Mouse (Mus musculus) yolk sac, embryonic 10.5 days (tissue): ENCODE data around the gene Gcm1.

Source experiments
- DNase-seq: peaks from one replicate; pipeline ENCODE4 v3.0.0-alpha.2; 2017; ENCODE audit warnings: low spot score

Gene Gcm1

DNA sequence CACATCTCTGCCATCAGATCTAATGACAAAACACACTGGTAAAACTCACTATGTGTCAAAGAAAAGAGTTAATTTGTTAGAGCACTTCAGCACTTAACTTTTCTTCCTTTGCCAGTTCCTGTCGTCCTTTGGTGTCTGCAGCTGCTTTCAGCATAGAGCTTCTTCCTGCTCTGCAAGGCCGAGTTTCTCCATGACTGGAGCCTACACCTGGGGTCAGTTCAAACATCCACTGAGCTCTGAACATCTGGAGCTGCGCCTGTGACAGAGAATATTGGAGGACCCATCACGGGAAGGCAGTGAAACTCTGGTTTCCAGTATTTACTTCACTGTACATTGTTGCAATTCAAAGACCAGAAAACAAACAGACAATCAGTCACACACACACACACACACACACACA, 49.7 kb downstream of the Gcm1 start:
- DNase-seq, result no peak

GRCm38 (mm10) chr9:78103965-78104560, 52.3 kb downstream of the Gcm1 start:
- DNase-seq, result peak; percentile 38

DNA sequence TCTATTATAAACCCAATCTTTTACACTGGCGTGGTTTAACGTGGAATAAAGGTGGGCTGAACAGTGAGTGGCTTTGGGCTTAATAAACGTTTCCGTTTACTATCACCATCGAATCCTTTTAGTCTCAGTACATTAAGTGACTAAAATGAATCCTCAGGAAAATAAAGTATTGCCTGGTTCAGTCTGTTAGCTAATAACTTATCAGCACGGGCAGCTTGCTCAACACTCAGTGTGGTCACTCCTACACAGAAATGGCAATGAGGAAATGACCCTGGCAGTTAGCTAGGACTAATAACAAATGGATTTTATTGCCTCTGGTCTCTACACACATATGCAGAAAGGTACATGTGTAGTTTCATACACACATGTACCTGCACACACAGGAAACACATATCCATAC, 53.2 kb downstream of the Gcm1 start:
- no peak for DNase-seq

DNA sequence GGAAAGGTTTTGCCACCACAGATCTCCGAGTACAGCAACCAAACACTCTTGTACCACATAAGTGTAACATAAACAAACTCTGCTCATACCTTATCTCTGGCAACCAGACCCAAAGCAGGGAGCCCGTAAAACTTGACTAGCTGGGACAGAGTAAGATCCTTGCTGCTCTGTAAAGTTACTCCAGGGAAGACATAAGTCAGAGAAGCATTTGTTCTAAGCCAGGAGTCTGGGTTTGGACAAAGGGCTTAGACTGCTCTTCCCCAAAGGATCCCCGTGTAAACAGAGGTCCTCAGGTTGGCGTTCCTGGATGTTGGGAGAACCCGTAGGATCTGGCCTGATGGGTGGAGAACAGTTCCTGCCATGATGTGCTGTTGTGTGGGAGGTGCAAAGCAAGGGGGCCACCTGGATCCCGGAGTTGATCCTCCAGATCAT, 53.8 kb downstream of the Gcm1 start:
- DNase-seq, result no peak

- DNase-seq, result no peak
Observed at GRCm38 (mm10) chr9:78106821-78107220, 55.1 kb downstream of the Gcm1 start.

DNA sequence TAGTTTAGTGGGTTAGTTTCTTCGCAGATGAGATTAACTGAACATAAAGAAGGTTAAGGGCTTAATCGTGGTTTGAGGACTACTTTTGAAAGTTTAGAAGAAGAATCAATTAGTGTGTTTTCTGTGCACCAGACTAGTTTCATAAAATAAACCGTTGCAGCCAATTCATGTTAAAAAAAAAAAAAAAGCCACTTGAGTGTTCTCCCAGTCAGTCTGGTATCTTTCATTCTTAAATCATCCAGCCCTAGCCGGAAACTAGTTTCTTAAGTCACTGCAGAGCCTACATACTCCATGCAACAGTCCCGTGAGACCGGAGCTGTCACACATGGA, 55.8 kb downstream of the Gcm1 start:
- no peak for DNase-seq

DNA sequence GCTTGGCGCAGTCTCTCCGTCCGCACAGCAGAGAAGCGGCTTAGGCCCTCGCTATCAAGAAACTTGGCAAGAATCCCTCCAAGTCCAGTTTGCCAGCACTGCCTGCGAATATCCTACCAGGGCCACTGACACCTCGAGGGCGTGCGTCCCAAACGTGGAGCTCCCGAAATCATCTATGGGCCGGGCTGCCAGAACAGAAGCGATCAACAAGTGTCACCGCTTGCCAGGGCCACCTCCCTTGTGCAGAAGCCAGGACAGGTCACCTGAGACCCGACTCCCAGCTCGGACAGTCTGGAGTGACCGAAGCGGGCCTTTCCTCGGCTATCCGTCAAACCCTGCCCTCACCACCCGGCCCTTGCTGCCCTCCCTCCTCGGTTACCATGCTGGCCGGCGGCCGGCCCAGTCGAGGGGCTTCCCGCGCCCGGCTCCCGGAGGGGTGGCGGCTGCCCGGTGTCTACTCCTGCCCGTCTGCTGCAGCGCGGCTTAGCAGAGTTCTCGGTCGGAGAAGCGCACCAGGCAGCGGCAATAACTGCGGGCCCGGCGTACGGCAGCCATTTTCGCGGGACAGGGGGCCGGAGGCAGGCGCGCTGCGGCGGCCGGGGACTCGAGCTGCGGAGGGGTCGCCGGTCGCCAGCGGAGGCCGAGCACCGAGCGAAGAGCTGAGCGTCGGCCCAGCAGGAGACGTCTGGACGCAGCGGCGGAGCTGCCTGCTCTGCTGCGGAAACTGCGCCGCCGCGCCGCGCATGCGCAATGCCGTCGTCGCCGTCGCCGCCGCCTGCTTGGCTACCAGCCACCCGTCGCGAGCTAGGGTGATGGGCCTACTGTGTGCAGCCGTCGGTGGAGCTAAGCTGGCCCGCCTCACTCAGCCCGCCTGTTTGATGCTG, 56.4 kb downstream of the Gcm1 start:
- DNase-seq, result peak; percentile 86

GRCm38 (mm10) chr9:78108796-78109239, 57.1 kb downstream of the Gcm1 start, which contains the start of the genes Fbxo9 and Ick:
TSS of gene Fbxo9 (minus strand) at chr9:78109065.
TSS of gene Ick (plus strand) at chr9:78109192.
- DNase-seq, result peak; percentile 93

DNA sequence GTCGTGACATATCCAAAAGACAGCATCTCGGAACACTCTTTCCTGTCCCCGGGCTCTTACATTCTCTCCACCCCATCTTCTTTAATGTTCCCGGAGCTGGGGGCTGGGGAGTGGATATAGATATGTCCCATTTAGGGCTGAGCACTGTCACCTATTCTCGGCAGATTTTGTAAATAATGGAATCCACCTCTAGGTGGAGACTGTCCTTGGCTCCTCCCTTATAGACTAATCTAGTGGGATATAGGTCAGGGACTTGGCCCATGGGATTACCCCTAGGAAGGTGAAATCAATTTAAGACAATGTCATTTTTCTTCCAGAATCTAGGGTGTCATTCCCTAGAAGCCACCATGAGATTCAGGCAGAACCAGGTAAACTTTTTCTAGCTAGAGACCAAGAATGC, 57.9 kb downstream of the Gcm1 start:
- no peak for DNase-seq

DNA sequence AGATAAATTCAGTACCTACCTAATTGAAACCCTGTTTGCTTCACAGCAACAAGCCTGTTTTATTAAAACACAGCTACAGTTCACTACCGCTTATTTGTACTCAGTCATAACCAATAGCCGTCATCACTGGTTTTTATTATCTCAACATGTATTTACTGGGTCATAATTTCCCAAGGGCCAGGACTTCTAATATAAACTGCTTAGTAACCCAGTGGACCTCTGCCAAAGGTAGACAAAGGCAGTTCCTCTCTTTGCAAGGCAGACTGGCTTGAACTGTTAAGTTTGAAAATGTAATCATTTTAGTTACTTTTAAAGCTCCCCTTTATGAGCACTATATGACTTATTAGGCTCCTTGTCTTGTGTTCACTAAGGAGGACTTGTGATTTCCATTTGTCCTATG, 59.7 kb downstream of the Gcm1 start:
- DNase-seq, result no peak

DNA sequence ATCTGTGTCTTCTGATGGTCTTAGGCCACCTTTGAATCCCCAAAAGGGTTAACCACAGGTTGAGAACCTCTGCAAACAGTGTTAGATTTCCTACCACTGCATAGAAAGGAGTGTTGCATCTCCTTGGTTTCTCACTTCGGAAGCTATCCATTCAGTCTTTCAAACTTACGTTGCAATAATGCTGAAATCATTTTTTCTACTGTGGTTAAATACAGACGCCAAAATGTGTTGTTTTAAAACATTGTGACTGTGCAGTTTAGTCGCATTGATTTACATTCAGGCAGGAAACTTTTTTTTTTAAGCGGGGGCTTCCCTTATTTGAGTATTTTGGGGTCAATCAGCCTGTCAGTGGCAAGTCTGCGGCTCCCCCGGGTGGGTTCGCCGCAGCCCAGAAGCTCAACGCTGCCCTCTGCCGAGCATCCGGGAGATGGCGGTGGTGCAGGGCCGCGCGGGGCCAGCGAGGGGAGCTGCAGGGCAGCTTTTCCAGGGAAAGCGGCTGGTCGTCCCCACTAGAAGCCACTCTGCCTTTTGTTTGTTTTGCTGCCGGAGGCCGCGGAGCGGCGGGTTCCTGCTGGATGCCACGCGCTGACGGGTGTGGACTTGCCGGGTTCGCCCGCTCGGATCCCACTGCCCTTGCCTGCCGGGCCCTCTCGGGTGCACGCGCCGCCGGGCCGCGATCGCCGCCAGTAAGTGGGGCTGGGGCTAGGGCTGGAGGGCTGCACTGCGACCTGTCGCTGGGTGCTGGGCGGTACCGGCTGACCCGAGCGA, 61.2 kb downstream of the Gcm1 start:
- DNase-seq, result peak; percentile 89

GRCm38 (mm10) chr9:78113538-78113885, 61.8 kb downstream of the Gcm1 start:
- DNase-seq, result no peak
